Mouse (Mus musculus) kidney, postnatal 0 days (tissue): ENCODE measurements at regions not wholly inside any gene's neighbourhood (a gene's known extent, or its start where the extent isn't known, plus 50 kb on each side); places are given as distances from the start of the nearest gene placed in this dataset.

Experiments used
- ATAC-seq: fragments of 200-750 bp; cut with Nextera tagmentation; replicated peaks from 2 replicates; pipeline ENCODE4 v1.8.0; 2017; ENCODE audit warnings: low read depth, moderate number of reproducible peaks, moderate TSS enrichment, moderate library complexity; ENCODE audit not compliant: low FRiP score
- DNase-seq: peaks from one replicate; pipeline ENCODE4 v3.0.0-alpha.2; 2016; ENCODE audit warnings: low spot score
- H3K27ac ChIP-seq: fragments of 300-500 bp; sonication (generic); 2 replicates; pipeline ENCODE4 v1.5.1; 2014; ENCODE audit warnings: mild to moderate bottlenecking
- H3K27me3 ChIP-seq: fragments of 300-500 bp; sonication (generic); 2 replicates; pipeline ENCODE4 v1.6.1; 2014; ENCODE audit warnings: low read length, mixed read lengths; ENCODE audit not compliant: insufficient read depth
- H3K36me3 ChIP-seq: fragments of 300-500 bp; sonication (generic); 2 replicates; pipeline ENCODE4 v1.6.1; 2014; ENCODE audit warnings: low read length, mixed read lengths; ENCODE audit not compliant: insufficient read depth
- H3K4me1 ChIP-seq: fragments of 300-500 bp; sonication (generic); replicated peaks from 2 replicates; pipeline ENCODE4 v1.6.1; 2014; ENCODE audit warnings: antibody characterized with exemption, low read length, mixed read lengths; ENCODE audit not compliant: insufficient read depth
- H3K4me2 ChIP-seq: fragments of 300-500 bp; sonication (generic); 2 replicates; pipeline ENCODE4 v1.6.1; 2014; ENCODE audit warnings: mild to moderate bottlenecking, low read length, moderate library complexity, mixed read lengths
- H3K4me3 ChIP-seq: fragments of 300-500 bp; sonication (generic); replicated peaks from 2 replicates; pipeline ENCODE4 v1.5.1; 2014; ENCODE audit warnings: low read depth, low read length
- H3K9ac ChIP-seq: fragments of 300-500 bp; sonication (generic); 2 replicates; pipeline ENCODE4 v1.6.1; 2014; ENCODE audit warnings: low read depth, low read length
- H3K9me3 ChIP-seq: fragments of 300-500 bp; sonication (generic); replicated peaks from 2 replicates; pipeline ENCODE4 v1.6.1; 2016; ENCODE audit warnings: low read length, inconsistent platforms, mixed read lengths
- CTCF ChIP-seq: IDR thresholded peaks from 2 replicates; pipeline ENCODE4 v1.5.1; 2016; ENCODE audit warnings: antibody characterized with exemption, low read depth, mild to moderate bottlenecking, moderate library complexity
- WGBS: fragments of 180-500 bp; shearing (Covaris S2); extraction: QIAGEN DNeasy Blood & Tissue Kit; methylation state at CpG from one replicate; pipeline ENCODE4 v1.1.7; 2014; 5-methylcytosine and 5-hydroxymethylcytosine counted together

DNA sequence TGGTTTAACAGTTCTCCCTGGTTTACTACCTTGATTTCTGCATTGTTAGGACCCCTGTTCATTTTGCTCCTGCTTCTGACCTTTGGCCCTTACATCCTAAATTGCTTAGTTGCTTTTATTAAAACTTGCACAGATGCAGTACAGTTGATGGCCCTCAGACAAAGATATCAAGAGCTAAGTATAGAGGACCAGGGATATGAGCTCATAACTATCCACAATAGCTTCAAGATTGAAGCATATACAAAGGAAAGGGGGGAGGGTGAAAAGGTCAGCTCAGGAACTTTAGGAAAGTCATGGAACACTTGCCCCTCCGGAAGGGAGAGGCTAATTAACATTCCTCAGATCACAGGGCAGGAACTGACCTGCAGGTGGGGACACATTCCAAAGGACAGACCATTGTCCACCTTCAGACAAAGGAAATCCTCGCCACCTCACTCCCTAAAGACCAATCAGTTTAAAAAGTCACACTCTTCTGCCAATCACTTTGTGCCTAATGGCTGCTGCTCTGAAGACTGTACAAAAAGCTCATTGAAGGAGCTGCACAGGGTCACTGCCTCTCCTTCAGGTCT, 751.1 kb upstream of the Adarb2 start:
- Histone ChIP-seq H3K27ac (no peak overlapping the region), H3K27me3 (no peaks in the 10 kb centered on the region), H3K4me3 (no peak overlapping the region), H3K9me3 (no peaks in the 10 kb centered on the region), H3K36me3 (no peaks in the 10 kb centered on the region), H3K4me1 (no peaks in the 10 kb centered on the region), H3K9ac (no peak overlapping the region), H3K4me2 (no peak overlapping the region)
- WGBS: 25% methylated on average over 2 of the region's 2 CpGs
- DNase-seq: peak; percentile 1
- TF ChIP-seq CTCF: no peak
- no peak for ATAC-seq

DNA sequence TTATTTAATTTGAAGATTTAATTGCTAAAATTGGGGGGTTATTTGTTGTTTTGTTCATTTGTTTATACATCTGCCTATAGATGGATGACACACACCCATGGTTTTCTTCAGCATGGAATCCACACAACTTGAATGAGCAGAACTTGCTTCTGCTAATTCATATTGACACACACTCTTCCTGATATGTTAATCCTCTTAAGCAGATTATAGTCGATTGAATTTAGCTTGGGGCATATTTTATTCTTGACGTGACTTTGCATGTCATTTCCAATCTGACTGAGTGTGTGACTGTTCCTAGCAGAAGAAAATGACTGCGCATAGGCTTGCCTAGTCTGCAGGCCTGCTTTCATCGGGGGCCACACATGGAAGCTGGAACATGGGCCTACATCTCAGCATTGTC, 727.0 kb upstream of the Adarb2 start:
- no peak for DNase-seq
- 90% methylated on average over 4 of the region's 4 CpGs for WGBS

DNA sequence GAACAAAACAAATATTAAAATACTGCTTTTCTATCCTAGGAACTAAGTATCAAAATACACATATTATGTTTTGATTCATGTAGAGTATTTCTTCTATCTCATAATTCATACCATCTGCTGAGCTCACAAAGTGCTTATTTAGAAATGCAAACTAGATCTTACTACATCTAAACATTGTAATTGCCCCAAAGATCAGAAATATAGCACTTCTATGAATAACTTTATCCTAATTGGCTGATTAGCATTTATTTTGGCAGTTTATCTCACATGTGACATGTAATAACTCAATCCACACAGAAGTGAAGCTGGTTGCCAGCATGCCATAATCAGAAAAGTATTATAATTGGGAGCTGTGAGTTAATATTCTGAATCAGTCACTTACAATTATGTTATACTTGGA, 684.6 kb upstream of the Adarb2 start:
- Histone ChIP-seq H3K27ac (no peak overlapping the region), H3K4me2 (no peak overlapping the region), H3K9me3 (no peaks in the 10 kb centered on the region), H3K36me3 (no peaks in the 10 kb centered on the region), H3K4me3 (no peak overlapping the region), H3K27me3 (no peaks in the 10 kb centered on the region), H3K4me1 (no peaks in the 10 kb centered on the region), H3K9ac (no peak overlapping the region)
- ATAC-seq: no peak
- DNase-seq: no peak
- no peak for TF ChIP-seq CTCF

More for the DNA sequence above, 727.0 kb upstream of the Adarb2 start:
- no peak overlapping the region for H3K4me3 ChIP-seq
- H3K4me1 ChIP-seq: no peaks in the 10 kb centered on the region
- no peak overlapping the region for H3K9ac ChIP-seq
- H3K27ac ChIP-seq: no peak overlapping the region
- no peak overlapping the region for H3K4me2 ChIP-seq
- no peak for TF ChIP-seq CTCF
- no peaks in the 10 kb centered on the region for H3K9me3 ChIP-seq
- no peaks in the 10 kb centered on the region for H3K27me3 ChIP-seq
- H3K36me3 ChIP-seq: no peaks in the 10 kb centered on the region
- ATAC-seq: no peak

DNA sequence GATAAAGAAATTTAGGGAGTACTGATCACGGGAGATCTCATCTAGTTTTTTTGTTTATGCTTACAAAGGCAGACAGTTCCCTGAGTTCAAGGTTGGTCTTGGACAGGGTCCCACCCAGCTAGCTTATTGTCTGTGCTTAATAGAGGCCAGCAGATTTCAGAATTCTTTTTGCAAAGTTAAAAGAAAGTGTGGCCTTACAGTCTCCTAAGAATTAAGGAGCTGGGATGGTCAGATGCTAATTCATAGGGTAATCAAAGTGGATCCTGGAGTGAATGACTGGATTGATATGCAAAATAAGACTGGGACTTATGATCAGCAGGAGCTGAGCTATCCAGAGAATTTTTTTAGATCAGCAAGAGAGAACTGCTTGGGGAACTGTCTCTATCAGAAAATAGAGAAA, 678.2 kb upstream of the Adarb2 start:
- Histone ChIP-seq H3K9ac (no peak overlapping the region), H3K27ac (no peak overlapping the region), H3K4me1 (no peaks in the 10 kb centered on the region), H3K4me2 (no peak overlapping the region), H3K36me3 (no peaks in the 10 kb centered on the region), H3K4me3 (no peak overlapping the region), H3K27me3 (no peaks in the 10 kb centered on the region), H3K9me3 (no peaks in the 10 kb centered on the region)
- whole genome bisulfite sequencing: 81% methylated on average over 1 of the region's 1 CpGs
- ATAC-seq (no peak), DNase-seq (no peak)
- TF ChIP-seq CTCF: no peak

DNA sequence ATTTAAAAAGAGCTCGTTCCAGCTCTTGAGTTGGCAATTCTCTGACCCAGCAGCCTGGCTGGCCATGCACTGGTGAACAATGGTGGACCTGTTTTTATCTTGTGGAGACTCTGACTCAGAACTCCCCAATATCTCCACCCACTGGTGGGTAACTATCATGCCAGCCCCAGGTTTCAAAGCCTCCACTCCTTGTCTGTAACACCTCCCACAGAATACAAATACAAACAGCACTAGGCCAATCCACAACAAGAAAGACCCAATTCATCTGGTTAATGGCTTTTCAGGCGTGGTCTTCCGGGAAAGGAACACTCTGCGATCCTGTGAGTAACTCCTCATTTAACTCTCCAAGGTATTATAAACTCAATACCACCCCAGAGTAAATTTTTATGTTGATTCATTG, 663.8 kb upstream of the Adarb2 start:
- WGBS: 79% methylated on average over 4 of the region's 4 CpGs
- no peak overlapping the region for H3K27ac ChIP-seq
- ATAC-seq (no peak), DNase-seq (no peak)
- no peak for TF ChIP-seq CTCF
- no peaks in the 10 kb centered on the region for H3K27me3 ChIP-seq
- H3K36me3 ChIP-seq: no peaks in the 10 kb centered on the region
- H3K4me1 ChIP-seq: no peaks in the 10 kb centered on the region
- no peak overlapping the region for H3K4me3 ChIP-seq
- no peak overlapping the region for H3K9ac ChIP-seq
- no peak overlapping the region for H3K4me2 ChIP-seq
- no peaks in the 10 kb centered on the region for H3K9me3 ChIP-seq

DNA sequence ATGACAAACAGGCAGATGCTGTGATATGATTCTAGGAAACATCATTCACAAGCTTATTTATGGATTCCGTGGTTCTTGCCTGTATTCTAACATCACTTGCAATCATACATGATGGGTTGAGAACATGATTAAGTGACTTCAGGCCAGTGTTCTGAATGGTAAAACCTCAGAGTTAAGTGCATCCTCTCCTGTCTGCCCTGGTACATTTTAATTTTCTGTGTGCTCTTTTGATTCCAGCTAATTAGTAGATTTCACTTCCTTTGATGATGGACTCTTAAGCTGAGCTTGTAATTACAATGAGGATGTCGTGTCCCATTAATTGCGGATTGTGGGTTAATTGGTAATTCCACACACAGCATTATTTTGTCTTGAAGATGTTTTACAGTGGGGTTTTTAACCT, 618.6 kb upstream of the Adarb2 start:
- 80% methylated on average over 3 of the region's 3 CpGs for WGBS
- TF ChIP-seq CTCF: no peak
- no peak for ATAC-seq

More for the DNA sequence above, 618.6 kb upstream of the Adarb2 start:
- no peaks in the 10 kb centered on the region for H3K27me3 ChIP-seq
- H3K9ac ChIP-seq: no peak overlapping the region
- H3K9me3 ChIP-seq: no peaks in the 10 kb centered on the region
- H3K36me3 ChIP-seq: no peaks in the 10 kb centered on the region
- no peak for DNase-seq
- no peak overlapping the region for H3K4me3 ChIP-seq
- no peak overlapping the region for H3K27ac ChIP-seq
- H3K4me2 ChIP-seq: no peak overlapping the region
- H3K4me1 ChIP-seq: no peaks in the 10 kb centered on the region
